Mouse (Mus musculus): ENCODE results near the gene Pin4. TPM values are rescaled to one million over a fixed set of nuclear protein-coding genes. Genes with fewer than 3 reads are reported as not detected.
"Not testable (repeated sequence)": the region's sequence is repeated elsewhere in the genome, so short reads cannot be mapped to it uniquely, and the experiment has no call there.

The Pin4 gene
- polyA plus RNA-seq, 1 experiment from 2014 or later: 39.0 TPM

DNA sequence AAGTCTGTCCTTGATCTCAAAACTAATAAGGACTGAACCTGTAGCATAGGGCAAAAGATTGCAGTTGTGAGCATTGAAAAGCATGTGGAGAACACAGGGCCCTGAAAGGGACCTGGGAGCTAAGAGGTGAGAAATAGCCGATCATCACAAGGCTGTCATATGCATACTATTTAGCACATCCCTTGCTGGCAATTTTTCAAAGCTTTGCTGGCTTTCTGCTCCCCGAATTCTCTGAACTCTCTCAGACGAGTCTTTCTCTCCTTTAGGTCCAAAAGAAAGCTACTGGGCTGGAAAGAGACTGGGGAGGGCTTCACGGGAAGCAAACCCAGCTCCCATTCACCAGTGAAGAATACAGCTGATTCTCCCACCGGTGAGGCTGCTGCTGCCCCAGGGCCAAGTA, 36.9 kb upstream of the Pin4 start:
- Histone ChIP-seq H3K4me2 (no peak overlapping the region), H3K27me3 (no peaks in the 10 kb centered on the region; the same call in 1 of the 2 replicates), H3K36me3 (replicated peaks) (no peaks in the 10 kb centered on the region), H3K27ac (replicated peaks) (no peak overlapping the region), H3K9ac (no peak overlapping the region), H3K4me1 (replicated peaks) (no peaks in the 10 kb centered on the region), H3K4me3 (replicated peaks) (no peak overlapping the region), H3K9me3 (replicated peaks) (no peaks in the 10 kb centered on the region)
- 50% methylated on average over 5 of the region's 5 CpGs for WGBS (ENCODE audit: insufficient replicate concordance)
- no peak for ATAC-seq (ENCODE audit: insufficient read depth)

DNA sequence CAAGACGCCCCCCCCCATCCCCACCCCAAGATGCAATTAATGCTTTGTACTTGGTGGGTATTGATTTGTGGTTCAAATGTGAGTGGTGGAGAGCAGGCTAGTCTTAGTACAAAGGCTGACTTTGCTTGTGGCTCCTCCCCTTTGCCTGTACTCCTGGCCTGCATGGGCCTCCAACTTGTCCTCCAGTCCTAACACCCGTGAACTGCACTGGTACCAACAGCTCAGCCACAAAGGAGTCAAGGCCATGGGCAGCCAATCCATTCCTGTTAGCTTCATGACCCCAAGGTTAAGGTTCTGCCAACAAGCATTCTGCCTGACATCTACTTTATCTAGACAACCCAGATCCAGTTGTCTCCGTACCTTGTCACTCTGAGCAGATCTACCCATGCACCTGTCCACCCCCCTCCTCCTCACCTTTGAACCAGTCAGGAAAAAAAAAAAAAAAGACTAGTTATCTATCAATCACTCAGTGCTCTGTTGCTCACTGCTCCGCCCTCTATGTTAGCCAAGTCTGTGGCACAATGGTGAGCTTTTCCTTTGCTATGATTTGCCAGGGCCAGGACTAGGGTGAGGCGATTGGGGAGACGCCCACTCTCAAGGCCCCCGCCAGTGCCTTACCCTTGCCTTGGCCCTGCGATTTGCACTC, 33.3 kb upstream of the Pin4 start:
- Histone ChIP-seq H3K27ac (replicated peaks) (no peak overlapping the region), H3K4me2 (no peak overlapping the region), H3K9ac (no peak overlapping the region), H3K36me3 (replicated peaks) (no peaks in the 10 kb centered on the region), H3K4me3 (replicated peaks) (no peak overlapping the region), H3K9me3 (replicated peaks) (no peaks in the 10 kb centered on the region), H3K4me1 (replicated peaks) (no peaks in the 10 kb centered on the region), H3K27me3 (no peaks in the 10 kb centered on the region; the same call in 1 of the 2 replicates)
- 62% methylated on average over 8 of the region's 8 CpGs for WGBS (ENCODE audit: insufficient replicate concordance)
- ATAC-seq (ENCODE audit: insufficient read depth): peak; percentile 42; the same call in 1 of the 2 replicates

DNA sequence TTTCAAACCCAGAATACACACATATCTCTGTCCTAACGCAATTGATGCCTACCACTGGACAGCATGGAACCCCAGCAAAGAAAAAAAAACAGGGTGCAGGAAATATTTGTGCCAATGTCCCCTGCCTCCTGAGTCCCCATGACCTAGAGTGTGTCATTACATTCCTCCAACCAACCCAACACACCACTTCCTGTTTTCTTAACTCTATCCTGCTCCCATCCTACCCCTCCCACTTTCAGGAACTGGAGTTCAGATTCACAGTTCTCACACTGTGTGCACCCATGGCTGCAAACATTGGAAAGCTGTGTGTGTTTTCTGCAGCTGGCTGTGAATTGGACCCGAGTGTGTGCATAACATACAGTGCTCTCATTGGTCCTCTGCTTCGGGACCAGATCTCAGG, 28.6 kb upstream of the Pin4 start:
- Histone ChIP-seq H3K9me3 (replicated peaks) (no peaks in the 10 kb centered on the region), H3K27ac (replicated peaks) (no peak overlapping the region), H3K4me2 (no peak overlapping the region), H3K4me3 (replicated peaks) (no peak overlapping the region), H3K9ac (no peak overlapping the region), H3K4me1 (replicated peaks) (no peaks in the 10 kb centered on the region), H3K36me3 (replicated peaks) (no peaks in the 10 kb centered on the region), H3K27me3 (peaks cover 7% of the 10 kb centered on the region; the same call in 1 of the 2 replicates)
- no peak for ATAC-seq (ENCODE audit: insufficient read depth)
- WGBS (ENCODE audit: insufficient replicate concordance): 36% methylated on average over 3 of the region's 3 CpGs

DNA sequence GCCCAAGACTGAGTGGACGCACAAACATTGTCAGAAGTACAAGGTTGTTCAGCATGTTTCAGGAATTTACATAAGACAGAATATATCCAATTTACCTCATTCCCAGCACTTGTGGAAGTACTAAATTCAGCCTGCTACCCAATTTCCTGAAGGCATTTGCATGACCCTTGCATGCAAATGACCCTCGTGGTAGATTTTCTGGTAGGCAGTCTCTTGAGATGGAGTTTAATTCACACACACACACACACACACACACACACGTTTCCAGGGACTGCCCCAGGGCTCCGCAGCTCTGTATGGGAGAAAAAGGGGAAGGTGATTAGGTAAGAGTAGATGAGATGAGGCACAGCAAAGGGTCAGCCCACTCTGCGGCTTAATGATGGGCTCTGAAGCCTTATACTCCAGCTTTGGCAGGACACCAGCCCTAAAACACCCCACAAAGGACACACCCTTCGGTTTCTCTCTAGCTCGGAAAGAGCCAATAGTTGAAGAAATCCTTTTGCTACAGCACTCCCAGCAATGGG, 24.8 kb upstream of the Pin4 start:
- H3K9ac ChIP-seq: no peak overlapping the region
- no peak overlapping the region for H3K27ac ChIP-seq (replicated peaks)
- WGBS (ENCODE audit: insufficient replicate concordance): 43% methylated on average over 7 of the region's 7 CpGs
- no peaks in the 10 kb centered on the region for H3K9me3 ChIP-seq (replicated peaks)
- no peak overlapping the region for H3K4me2 ChIP-seq
- ATAC-seq (ENCODE audit: insufficient read depth): no peak
- H3K4me3 ChIP-seq (replicated peaks): no peak overlapping the region
- no peaks in the 10 kb centered on the region for H3K36me3 ChIP-seq (replicated peaks)
- H3K27me3 ChIP-seq: peaks cover 19% of the 10 kb centered on the region; the same call in 1 of the 2 replicates
- no peaks in the 10 kb centered on the region for H3K4me1 ChIP-seq (replicated peaks)

DNA sequence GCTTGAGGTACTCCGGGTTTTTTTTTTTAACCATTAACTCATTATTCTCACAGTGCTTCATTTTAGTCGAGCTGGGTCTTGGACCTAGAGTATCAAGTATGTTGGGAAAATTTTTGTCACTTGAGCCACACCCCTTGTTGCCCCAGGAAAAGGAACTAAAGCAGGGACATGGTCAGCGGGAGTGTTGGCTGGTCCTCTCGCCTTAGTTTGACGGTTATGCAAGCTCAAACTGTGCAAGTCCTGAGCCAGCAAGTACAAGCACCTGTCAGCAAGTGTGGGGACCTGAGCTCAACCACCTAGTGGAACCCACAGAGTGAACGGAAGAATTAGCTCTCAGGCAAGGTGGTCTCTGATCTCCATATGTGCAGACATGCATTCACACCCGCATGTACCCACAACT, 17.4 kb upstream of the Pin4 start:
- Histone ChIP-seq H3K27ac (replicated peaks) (no peak overlapping the region), H3K4me3 (replicated peaks) (no peak overlapping the region), H3K4me2 (no peak overlapping the region), H3K27me3 (peaks cover 5% of the 10 kb centered on the region; the same call in 1 of the 2 replicates), H3K4me1 (replicated peaks) (peaks cover 14% of the 10 kb centered on the region; the same call in 1 of the 2 replicates), H3K36me3 (replicated peaks) (no peaks in the 10 kb centered on the region), H3K9ac (no peak overlapping the region), H3K9me3 (replicated peaks) (no peaks in the 10 kb centered on the region)
- ATAC-seq (ENCODE audit: insufficient read depth): no peak
- 51% methylated on average over 7 of the region's 7 CpGs for WGBS (ENCODE audit: insufficient replicate concordance)

DNA sequence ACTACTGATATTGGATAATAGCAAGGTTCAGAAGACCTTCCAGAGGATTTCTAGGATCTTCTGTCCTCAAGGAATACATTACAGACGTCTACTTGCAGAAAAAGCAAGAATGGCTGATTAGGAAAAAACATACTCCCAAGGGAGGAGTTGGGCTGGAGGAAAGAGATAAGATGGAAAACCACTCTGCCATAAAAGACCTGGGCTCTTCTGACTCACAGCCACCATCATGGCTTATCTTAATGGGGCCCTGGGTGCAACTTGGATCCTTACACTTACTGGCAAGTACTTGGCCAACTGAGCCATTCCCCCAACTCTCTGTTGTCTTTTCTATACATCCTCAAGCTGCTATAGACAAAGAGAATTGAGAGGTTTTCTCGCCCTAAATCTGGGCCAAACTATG, 15.4 kb upstream of the Pin4 start:
- 36% methylated on average over 2 of the region's 2 CpGs for WGBS (ENCODE audit: insufficient replicate concordance)
- not testable (repeated sequence) for H3K9me3 ChIP-seq (replicated peaks); H3K9ac ChIP-seq; ATAC-seq (ENCODE audit: insufficient read depth); H3K36me3 ChIP-seq (replicated peaks); H3K27me3 ChIP-seq; H3K4me3 ChIP-seq (replicated peaks); H3K27ac ChIP-seq (replicated peaks)
- Histone ChIP-seq H3K4me2 (peak overlapping the region; percentile 35), H3K4me1 (replicated peaks) (peaks cover 14% of the 10 kb centered on the region; the same call in 1 of the 2 replicates)

DNA sequence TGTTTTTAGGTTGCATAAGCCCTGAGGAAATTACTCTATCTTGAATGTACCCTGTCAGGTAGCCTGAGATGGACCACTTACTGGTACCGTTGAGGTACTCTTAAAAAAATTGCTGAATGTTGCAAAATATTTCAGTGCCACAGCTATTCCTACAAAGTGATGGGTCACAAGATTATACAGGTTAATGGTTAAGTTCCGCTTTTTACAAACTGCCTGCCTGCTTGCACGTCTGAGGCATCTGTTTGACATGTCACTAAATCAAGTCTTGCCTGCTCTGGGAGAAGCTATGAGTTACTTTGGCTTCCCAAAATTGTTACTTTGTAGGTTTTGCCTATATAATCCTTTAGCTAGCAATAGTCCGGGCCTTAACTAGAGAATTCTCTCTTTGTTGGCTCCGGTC, 9.9 kb upstream of the Pin4 start:
- not testable (repeated sequence) for H3K4me2 ChIP-seq; H3K4me3 ChIP-seq (replicated peaks); H3K27ac ChIP-seq (replicated peaks); ATAC-seq (ENCODE audit: insufficient read depth); H3K36me3 ChIP-seq (replicated peaks); H3K9ac ChIP-seq; H3K4me1 ChIP-seq (replicated peaks); H3K9me3 ChIP-seq (replicated peaks)
- 47% methylated on average over 5 of the region's 5 CpGs for WGBS (ENCODE audit: insufficient replicate concordance)
- H3K27me3 ChIP-seq: peaks cover 23% of the 10 kb centered on the region

DNA sequence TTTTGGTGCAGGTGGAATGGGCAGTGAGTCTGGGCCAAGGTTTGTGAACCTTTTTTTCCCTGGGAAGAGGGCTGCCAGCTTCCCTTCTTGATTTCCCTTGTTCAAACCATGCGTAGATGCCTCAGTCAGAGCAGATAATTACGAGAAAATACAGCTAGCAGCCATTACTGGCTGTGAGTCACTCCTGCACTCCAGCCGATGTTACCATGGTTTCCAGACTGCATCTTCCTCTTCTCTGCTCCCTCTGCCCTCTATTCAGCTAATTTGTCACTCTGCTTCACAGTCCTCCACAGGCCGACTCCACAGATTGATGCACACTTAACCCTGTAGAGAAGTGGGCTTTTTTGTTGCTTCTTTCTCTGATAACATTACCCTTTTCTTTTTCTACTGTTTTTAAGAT, 3.6 kb upstream of the Pin4 start:
- Histone ChIP-seq H3K36me3 (replicated peaks) (no peaks in the 10 kb centered on the region), H3K9me3 (replicated peaks) (no peaks in the 10 kb centered on the region), H3K4me2 (no peak overlapping the region), H3K4me3 (replicated peaks) (no peak overlapping the region), H3K9ac (no peak overlapping the region), H3K27me3 (peaks cover 13% of the 10 kb centered on the region; the same call in 1 of the 2 replicates), H3K4me1 (replicated peaks) (peaks cover 3% of the 10 kb centered on the region), H3K27ac (replicated peaks) (no peak overlapping the region)
- no peak for ATAC-seq (ENCODE audit: insufficient read depth)
- WGBS (ENCODE audit: insufficient replicate concordance): 24% methylated on average over 4 of the region's 4 CpGs

DNA sequence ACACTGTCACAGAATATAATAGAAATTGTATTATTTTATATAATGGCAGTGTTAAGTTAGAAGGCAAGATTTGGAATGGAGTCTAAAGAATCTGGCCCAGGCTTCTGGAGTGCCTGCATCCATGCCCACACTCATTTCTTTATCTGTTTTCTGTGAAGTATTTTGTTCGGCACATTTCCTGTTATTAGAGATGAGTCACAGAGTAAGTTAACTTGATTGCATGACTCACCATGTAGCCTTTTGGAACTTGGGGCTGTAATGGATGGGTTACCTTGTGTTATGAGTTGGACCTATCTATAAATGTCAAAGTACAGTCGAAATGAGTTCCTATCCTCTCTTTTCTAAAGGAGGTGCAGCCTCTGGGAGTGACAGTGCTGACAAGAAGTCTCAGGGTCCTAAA, 2.1 kb downstream of the Pin4 start:
- Histone ChIP-seq H3K4me2 (no peak overlapping the region), H3K4me1 (replicated peaks) (peaks cover 4% of the 10 kb centered on the region), H3K9me3 (replicated peaks) (no peaks in the 10 kb centered on the region), H3K4me3 (replicated peaks) (no peak overlapping the region), H3K9ac (no peak overlapping the region), H3K36me3 (replicated peaks) (peaks cover 29% of the 10 kb centered on the region), H3K27me3 (peaks cover 6% of the 10 kb centered on the region; the same call in 1 of the 2 replicates), H3K27ac (replicated peaks) (no peak overlapping the region)
- WGBS (ENCODE audit: insufficient replicate concordance): 69% methylated on average over 2 of the region's 2 CpGs
- no peak for ATAC-seq (ENCODE audit: insufficient read depth)

DNA sequence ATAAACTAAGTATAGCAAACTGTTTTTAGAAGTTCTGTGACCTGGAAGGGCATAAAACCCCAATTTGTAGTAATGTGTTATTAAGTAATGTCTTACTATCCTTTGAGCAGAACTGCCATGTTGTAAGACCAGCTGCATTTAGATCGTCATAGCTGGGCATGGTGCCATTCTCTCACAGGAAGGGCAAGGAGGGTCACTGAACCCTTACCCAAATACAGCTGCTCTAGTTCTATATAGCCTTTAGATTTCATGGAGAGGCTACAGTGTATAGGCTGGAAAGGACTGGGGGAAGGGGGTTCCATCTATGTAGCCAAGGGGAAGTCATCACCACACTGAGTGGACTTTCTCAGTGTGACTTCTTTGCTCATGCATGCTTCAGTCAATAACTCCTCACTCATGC, 21.9 kb downstream of the Pin4 start:
- H3K4me1 ChIP-seq (replicated peaks): no peaks in the 10 kb centered on the region
- no peak overlapping the region for H3K4me2 ChIP-seq
- H3K27ac ChIP-seq (replicated peaks): no peak overlapping the region
- peaks cover 37% of the 10 kb centered on the region for H3K36me3 ChIP-seq (replicated peaks)
- no peak overlapping the region for H3K9ac ChIP-seq
- no peaks in the 10 kb centered on the region for H3K27me3 ChIP-seq
- no peak for ATAC-seq (ENCODE audit: insufficient read depth)
- no peak overlapping the region for H3K4me3 ChIP-seq (replicated peaks)
- no peaks in the 10 kb centered on the region for H3K9me3 ChIP-seq (replicated peaks)
- 82% methylated on average over 1 of the region's 1 CpGs for WGBS (ENCODE audit: insufficient replicate concordance)

DNA sequence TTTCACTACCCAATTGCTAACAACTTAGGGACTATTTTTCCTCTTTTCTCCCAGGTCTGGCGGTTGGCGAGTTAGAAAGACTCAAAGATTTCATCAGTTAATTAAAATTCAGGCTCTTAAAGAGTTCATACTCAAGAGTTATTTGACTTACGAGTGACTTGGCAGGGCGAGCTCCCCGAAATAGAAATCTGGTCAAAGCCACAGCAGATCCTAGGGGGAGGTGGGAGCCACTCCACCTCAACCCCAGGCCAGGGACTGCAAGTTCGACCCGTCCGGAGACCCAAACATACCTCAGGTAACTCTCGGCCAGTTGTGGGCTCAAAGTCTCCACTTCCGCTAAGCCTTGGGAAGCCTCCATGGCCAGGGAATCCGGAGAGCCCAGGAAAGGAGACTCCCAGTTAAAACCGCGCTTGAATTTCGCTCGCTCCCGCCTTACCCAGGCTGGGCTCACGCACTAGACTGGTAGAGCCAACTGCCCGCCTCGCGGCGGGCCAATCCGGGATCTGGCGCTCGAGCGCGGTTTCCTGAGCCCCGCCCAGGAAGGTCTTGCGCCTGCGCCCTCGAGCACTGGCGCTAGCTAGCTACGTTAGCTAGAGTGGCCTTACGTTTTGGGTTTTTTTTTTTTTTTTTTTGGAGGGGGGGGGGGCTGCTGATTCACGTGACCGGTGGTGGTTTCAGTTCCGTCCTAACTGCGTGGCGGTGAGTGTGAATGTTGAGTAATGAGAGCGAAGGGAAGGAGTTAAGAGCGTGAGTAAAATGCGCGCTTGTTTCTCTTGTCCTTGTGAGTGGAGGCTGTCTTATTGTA, 37.6 kb downstream of the Pin4 start, which contains the start of gene Ercc6l:
TSS of gene Ercc6l (minus strand) at position 474 of the 805 bp plus-strand sequence.
- WGBS (ENCODE audit: insufficient replicate concordance): 12% methylated on average over 42 of the region's 42 CpGs
- Histone ChIP-seq H3K36me3 (replicated peaks) (0 out of 2 replicates have a peak, but pooled peaks cover 2% of the 10 kb centered on the region), H3K9me3 (replicated peaks) (no peaks in the 10 kb centered on the region), H3K27me3 (no peaks in the 10 kb centered on the region), H3K4me2 (peak within 1 kb of the TSS; percentile 63), H3K27ac (replicated peaks) (peak within 1 kb of the TSS; percentile 80), H3K4me1 (replicated peaks) (peaks cover 7% of the 10 kb centered on the region; the same call in 1 of the 2 replicates), H3K4me3 (replicated peaks) (peak within 1 kb of the TSS; percentile 72), H3K9ac (peak within 1 kb of the TSS; percentile 70)
- peak; percentile 99 for ATAC-seq (ENCODE audit: insufficient read depth)
